Comparison of ENCODE assay signal across 10 mouse cellular contexts in genomic region chr19:43442269-43442668, GRCm38 (mm10). TPM values are rescaled to one million over a fixed set of nuclear protein-coding genes. Genes with fewer than 3 reads are reported as not detected.
DNase-seq lines count a peak whose midpoint lies in the region; ATAC-seq and TF ChIP-seq lines count a peak whose summit lies in the region.
"Had no signal": no experiment of that assay in that cellular context is flagged by ENCODE, and none has a peak within 500 bp of the region (broad histone marks: within the 10 kb centered on the region; RNA-seq: fewer than 3 reads in every experiment).

No protein-coding gene starts in this region.

- H3K9ac ChIP-seq in forebrain, embryonic 14.5 days (ENCODE audit: low read length): no peak overlapping the region
- no peak overlapping the region for H3K9ac ChIP-seq in forebrain, embryonic 11.5 days (ENCODE audit: low read length)
- no peak overlapping the region for H3K9ac ChIP-seq in stomach, embryonic 14.5 days (replicated peaks; ENCODE audit: low read depth, low read length)
- no peak overlapping the region for H3K9ac ChIP-seq in stomach, postnatal 0 days (ENCODE audit: low read length)
- no peak overlapping the region for H3K9ac ChIP-seq in limb, embryonic 12.5 days (replicated peaks)

- no peak for TF ChIP-seq CTCF in stomach, postnatal 0 days (IDR thresholded peaks at IDR 0.05; ENCODE audit: low read depth)

- peaks cover 31% of the 10 kb centered on the region; the same call in 1 of the 2 replicates for H3K27me3 ChIP-seq in forebrain, embryonic 14.5 days (replicated peaks; ENCODE audit: control insufficient read depth, insufficient read depth, low read length)
- H3K27me3 ChIP-seq in forebrain, embryonic 11.5 days (ENCODE audit: control insufficient read depth, insufficient read depth, low read length): peaks cover 22% of the 10 kb centered on the region
- H3K27me3 ChIP-seq in stomach, embryonic 14.5 days (ENCODE audit: control insufficient read depth, insufficient read depth, low read length): peaks cover 22% of the 10 kb centered on the region
- H3K27me3 ChIP-seq in stomach, postnatal 0 days (ENCODE audit: control insufficient read depth, insufficient read depth, low read length): peaks cover 13% of the 10 kb centered on the region; the same call in 1 of the 2 replicates
- peaks cover 53% of the 10 kb centered on the region for H3K27me3 ChIP-seq in limb, embryonic 12.5 days

- H3K4me1 ChIP-seq in forebrain, embryonic 14.5 days (ENCODE audit: control insufficient read depth, insufficient read depth, low read length): peaks cover 3% of the 10 kb centered on the region; the same call in 1 of the 2 replicates
- H3K4me1 ChIP-seq in forebrain, embryonic 11.5 days (replicated peaks; ENCODE audit: control insufficient read depth, insufficient read depth, low read length): peaks cover 6% of the 10 kb centered on the region; the same call in 1 of the 2 replicates
- 0 out of 2 replicates have a peak, but pooled peaks cover 2% of the 10 kb centered on the region for H3K4me1 ChIP-seq in stomach, embryonic 14.5 days (ENCODE audit: control insufficient read depth, insufficient read depth, low read length)
- H3K4me1 ChIP-seq in stomach, postnatal 0 days (replicated peaks; ENCODE audit: control insufficient read depth, insufficient read depth): 0 out of 2 replicates have a peak, but pooled peaks cover 3% of the 10 kb centered on the region
- peaks cover 17% of the 10 kb centered on the region for H3K4me1 ChIP-seq in limb, embryonic 12.5 days (replicated peaks)

- no peak overlapping the region for H3K27ac ChIP-seq in forebrain, embryonic 14.5 days (ENCODE audit: low read depth, low read length)
- no peak overlapping the region for H3K27ac ChIP-seq in forebrain, embryonic 11.5 days (ENCODE audit: low read depth, low read length)
- no peak overlapping the region for H3K27ac ChIP-seq in stomach, embryonic 14.5 days (ENCODE audit: low read length)
- H3K27ac ChIP-seq in stomach, postnatal 0 days (replicated peaks): no peak overlapping the region
- H3K27ac ChIP-seq in limb, embryonic 12.5 days: no peak overlapping the region
- H3K27ac ChIP-seq: heart, adult 2 months had no signal

- DNase-seq in forebrain, embryonic 14.5 days (ENCODE audit: low spot score): no peak
- no peak for DNase-seq in forebrain, embryonic 11.5 days (ENCODE audit: low spot score)
- no peak for DNase-seq in stomach, postnatal 0 days (ENCODE audit: low spot score)
- DNase-seq in thymus, postnatal 36 days: no peak
- no peak for DNase-seq in spleen, adult 18-20 months
- no peak for DNase-seq in cerebellum, postnatal 14 days
- DNase-seq: heart, adult 2 months; layer of hippocampus, adult 9-11 months had no signal

- no peak overlapping the region for H3K4me3 ChIP-seq in forebrain, embryonic 14.5 days (ENCODE audit: low read depth, low read length)
- H3K4me3 ChIP-seq in forebrain, embryonic 11.5 days (ENCODE audit: low read depth, low read length): no peak overlapping the region
- H3K4me3 ChIP-seq in stomach, embryonic 14.5 days (ENCODE audit: low read depth, low read length): no peak overlapping the region
- no peak overlapping the region for H3K4me3 ChIP-seq in stomach, postnatal 0 days (ENCODE audit: low read depth, low read length)
- H3K4me3 ChIP-seq in limb, embryonic 12.5 days (replicated peaks): 0 out of 2 replicates have a peak overlapping the region, but pooled peaks have one; percentile 79
- H3K4me3 ChIP-seq: heart, adult 2 months had no signal

- TF ChIP-seq EP300 in stomach, postnatal 0 days (optimal IDR thresholded peaks at IDR 0.05): no peak

- no peaks in the 10 kb centered on the region for H3K36me3 ChIP-seq in forebrain, embryonic 14.5 days (ENCODE audit: control insufficient read depth, insufficient read depth, low read length)
- H3K36me3 ChIP-seq in forebrain, embryonic 11.5 days (ENCODE audit: control insufficient read depth, insufficient read depth, low read length): no peaks in the 10 kb centered on the region
- no peaks in the 10 kb centered on the region for H3K36me3 ChIP-seq in stomach, embryonic 14.5 days (ENCODE audit: control insufficient read depth, insufficient read depth, low read length)
- no peaks in the 10 kb centered on the region for H3K36me3 ChIP-seq in stomach, postnatal 0 days (ENCODE audit: control insufficient read depth, insufficient read depth, low read length)
- no peaks in the 10 kb centered on the region for H3K36me3 ChIP-seq in limb, embryonic 12.5 days

- peak overlapping the region; percentile 98 for H3K4me2 ChIP-seq in forebrain, embryonic 14.5 days (ENCODE audit: low read length)
- no peak overlapping the region; the same call in 1 of the 2 replicates for H3K4me2 ChIP-seq in forebrain, embryonic 11.5 days (ENCODE audit: low read depth, low read length, severe bottlenecking)
- H3K4me2 ChIP-seq in stomach, embryonic 14.5 days (replicated peaks; ENCODE audit: low read depth, low read length): peak overlapping the region; percentile 99; the same call in 1 of the 2 replicates
- no peak overlapping the region for H3K4me2 ChIP-seq in stomach, postnatal 0 days (replicated peaks; ENCODE audit: low read depth)
- H3K4me2 ChIP-seq in limb, embryonic 12.5 days: peak overlapping the region; percentile 100; the same call in 1 of the 2 replicates

- no peak for ATAC-seq in forebrain, embryonic 14.5 days
- ATAC-seq in forebrain, embryonic 11.5 days (replicated peaks; ENCODE audit: low FRiP score): no peak
- ATAC-seq in stomach, embryonic 14.5 days (ENCODE audit: insufficient number of reproducible peaks, insufficient read depth, low FRiP score, low read depth): no peak
- ATAC-seq in stomach, postnatal 0 days (ENCODE audit: low FRiP score, low TSS enrichment): no peak
- no peak for ATAC-seq in limb, embryonic 12.5 days (ENCODE audit: insufficient number of reproducible peaks, insufficient read depth, low FRiP score, low TSS enrichment, low read depth)

- WGBS in forebrain, embryonic 14.5 days: 53% methylated on average over 6 of the region's 6 CpGs
- 48% methylated on average over 6 of the region's 6 CpGs for WGBS in forebrain, embryonic 11.5 days
- WGBS in stomach, embryonic 14.5 days: 26% methylated on average over 6 of the region's 6 CpGs
- WGBS in stomach, postnatal 0 days: 21% methylated on average over 6 of the region's 6 CpGs
- 34% methylated on average over 6 of the region's 6 CpGs for WGBS in limb, embryonic 12.5 days

- H3K9me3 ChIP-seq in forebrain, embryonic 14.5 days (replicated peaks; ENCODE audit: control insufficient read depth, low read length): no peaks in the 10 kb centered on the region
- H3K9me3 ChIP-seq in forebrain, embryonic 11.5 days (ENCODE audit: control insufficient read depth, low read length): no peaks in the 10 kb centered on the region; the same call in 1 of the 2 replicates
- no peaks in the 10 kb centered on the region for H3K9me3 ChIP-seq in stomach, embryonic 14.5 days (ENCODE audit: control insufficient read depth, low read depth, low read length)
- H3K9me3 ChIP-seq in stomach, postnatal 0 days (ENCODE audit: control insufficient read depth, low read length): no peaks in the 10 kb centered on the region
- H3K9me3 ChIP-seq in limb, embryonic 12.5 days: no peaks in the 10 kb centered on the region

RNA-seq across cellular contexts. Expression of gene Cnnm1, which starts 2.0 kb away (rescaled TPM):
- 0.62 and 1.4 TPM in 2 replicates for polyA plus RNA-seq in forebrain, embryonic 14.5 days (2014; fragmentation: Nextera tagmentation; extraction: Ambion mirVana)
- polyA plus RNA-seq in forebrain, embryonic 11.5 days (2014; fragmentation: Nextera tagmentation; extraction: Ambion mirVana): 0.35 and 0.37 TPM in 2 replicates
- polyA plus RNA-seq in stomach, embryonic 14.5 days (2014; fragmentation: Nextera tagmentation; extraction: Ambion mirVana): 0.32 and 0.77 TPM in 2 replicates
- 0.47 and 0.56 TPM in 2 replicates for polyA plus RNA-seq in stomach, postnatal 0 days (2015; fragmentation: Nextera tagmentation; extraction: Ambion mirVana)
- 0.36 and 0.43 TPM in 2 replicates for polyA plus RNA-seq in limb, embryonic 12.5 days (2016; fragmentation: Nextera tagmentation; extraction: Ambion mirVana)

RNA-seq across cellular contexts. Expression of gene Hpse2, which starts 54.1 kb away (rescaled TPM):
- 0.04 TPM in 1 of 2 replicates, not detected in the other for polyA plus RNA-seq in forebrain, embryonic 14.5 days (2014; fragmentation: Nextera tagmentation; extraction: Ambion mirVana)
- 1.2 and 1.7 TPM in 2 replicates for polyA plus RNA-seq in forebrain, embryonic 11.5 days (2014; fragmentation: Nextera tagmentation; extraction: Ambion mirVana)
- 11.4 and 16.1 TPM in 2 replicates for polyA plus RNA-seq in stomach, embryonic 14.5 days (2014; fragmentation: Nextera tagmentation; extraction: Ambion mirVana)
- 1.3 and 1.4 TPM in 2 replicates for polyA plus RNA-seq in stomach, postnatal 0 days (2015; fragmentation: Nextera tagmentation; extraction: Ambion mirVana)
- 10.1 and 10.4 TPM in 2 replicates for polyA plus RNA-seq in limb, embryonic 12.5 days (2016; fragmentation: Nextera tagmentation; extraction: Ambion mirVana)

Comparison
In these comparisons a context has a peak if more than half of its experiments do, and no peak if none do; other contexts are left out.
1. H3K4me2 ChIP-seq: peak in forebrain, embryonic 14.5 days (single experiment), stomach, embryonic 14.5 days (single experiment) and limb, embryonic 12.5 days (single experiment); none in forebrain, embryonic 11.5 days (single experiment) and stomach, postnatal 0 days (single experiment).